Mouse (Mus musculus): Measurements from ENCODE around the gene Nprl2. TPM values are rescaled to one million over a fixed set of nuclear protein-coding genes. Genes with fewer than 3 reads are reported as not detected.
A peak's percentile ranks its signal among the peaks of the same experiment; 100 is the strongest.

The Nprl2 gene
- 34.8 and 42.2 TPM in 2 replicates for polyA plus RNA-seq (2014; fragmentation: Nextera tagmentation; extraction: Ambion mirVana)

GRCm38 (mm10) chr9:107541474-107542351 lies at the start of gene Nprl2, which contains the start of gene Cyb561d2:
Gene Nprl2 (plus strand): TSS chr9:107542226.
Gene Cyb561d2 (minus strand): TSS chr9:107542193.
- Histone ChIP-seq H3K9ac (ENCODE audit: low read length) (peak within 1 kb of the TSS; percentile 55), H3K27me3 (replicated peaks; ENCODE audit: control insufficient read depth, insufficient read depth, low read length) (no peaks in the 10 kb centered on the region), H3K9me3 (ENCODE audit: control insufficient read depth, low read length) (no peaks in the 10 kb centered on the region), H3K4me2 (ENCODE audit: low read length) (peak within 1 kb of the TSS; percentile 97), H3K4me1 (replicated peaks; ENCODE audit: control insufficient read depth, insufficient read depth, low read length) (peaks cover 23% of the 10 kb centered on the region), H3K36me3 (ENCODE audit: control insufficient read depth, insufficient read depth, low read length) (peaks cover 56% of the 10 kb centered on the region), H3K4me3 (ENCODE audit: low read depth, low read length) (peak within 1 kb of the TSS; percentile 87), H3K27ac (ENCODE audit: low read depth) (no peak within 1 kb of the TSS)
- WGBS = under 1% methylated on average over 46 of the region's 46 CpGs
- ATAC-seq (replicated peaks; ENCODE audit: low FRiP score, low TSS enrichment, low read depth) (peak; percentile 82), DNase-seq (ENCODE audit: low spot score) (peak; percentile 97)

DNA sequence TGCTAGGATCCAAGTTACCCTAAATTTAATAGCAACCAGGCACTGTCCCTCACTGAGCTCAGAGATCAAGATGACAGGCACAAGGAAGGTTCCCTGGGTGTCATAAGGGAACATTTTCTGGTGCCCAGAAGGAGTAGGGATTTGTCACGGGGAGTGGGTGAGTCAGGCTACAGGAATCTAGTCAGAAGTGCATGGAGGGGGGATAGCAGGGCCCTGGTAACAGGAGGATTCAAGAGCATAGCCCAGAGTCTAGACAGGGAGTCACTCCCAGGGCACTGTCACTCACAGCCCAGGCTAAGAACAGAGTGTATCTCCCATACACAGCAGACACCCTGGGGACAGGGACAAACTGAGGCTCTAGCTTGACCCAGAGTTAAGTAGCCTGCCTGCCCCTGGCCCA lies 48.5 kb upstream of the Nprl2 start:
- H3K4me3 ChIP-seq (ENCODE audit: low read depth, low read length) = no peak overlapping the region
- WGBS = 32% methylated on average over 1 of the region's 1 CpGs
- DNase-seq (ENCODE audit: low spot score) (no peak), ATAC-seq (replicated peaks; ENCODE audit: low FRiP score, low TSS enrichment, low read depth) (no peak)
- no peaks in the 10 kb centered on the region for H3K36me3 ChIP-seq (ENCODE audit: control insufficient read depth, insufficient read depth, low read length)
- no peak overlapping the region for H3K27ac ChIP-seq (ENCODE audit: low read depth)
- no peak overlapping the region for H3K9ac ChIP-seq (ENCODE audit: low read length)
- no peak overlapping the region for H3K4me2 ChIP-seq (ENCODE audit: low read length)
- no peaks in the 10 kb centered on the region for H3K9me3 ChIP-seq (ENCODE audit: control insufficient read depth, low read length)
- H3K4me1 ChIP-seq (replicated peaks; ENCODE audit: control insufficient read depth, insufficient read depth, low read length) = no peaks in the 10 kb centered on the region
- H3K27me3 ChIP-seq (replicated peaks; ENCODE audit: control insufficient read depth, insufficient read depth, low read length) = no peaks in the 10 kb centered on the region

GRCm38 (mm10) chr9:107494238-107494637 lies 47.8 kb upstream of the Nprl2 start:
- no peaks in the 10 kb centered on the region for H3K27me3 ChIP-seq (replicated peaks; ENCODE audit: control insufficient read depth, insufficient read depth, low read length)
- no peak for DNase-seq (ENCODE audit: low spot score)
- H3K9ac ChIP-seq (ENCODE audit: low read length) = no peak overlapping the region
- H3K36me3 ChIP-seq (ENCODE audit: control insufficient read depth, insufficient read depth, low read length) = no peaks in the 10 kb centered on the region
- 85% methylated on average over 12 of the region's 12 CpGs for WGBS
- H3K4me2 ChIP-seq (ENCODE audit: low read length) = no peak overlapping the region
- H3K4me3 ChIP-seq (ENCODE audit: low read depth, low read length) = no peak overlapping the region
- ATAC-seq (replicated peaks; ENCODE audit: low FRiP score, low TSS enrichment, low read depth) = no peak
- no peaks in the 10 kb centered on the region for H3K4me1 ChIP-seq (replicated peaks; ENCODE audit: control insufficient read depth, insufficient read depth, low read length)
- no peaks in the 10 kb centered on the region for H3K9me3 ChIP-seq (ENCODE audit: control insufficient read depth, low read length)
- H3K27ac ChIP-seq (ENCODE audit: low read depth) = no peak overlapping the region

GRCm38 (mm10) chr9:107496359-107496758 lies 45.7 kb upstream of the Nprl2 start:
- no peaks in the 10 kb centered on the region for H3K4me1 ChIP-seq (replicated peaks; ENCODE audit: control insufficient read depth, insufficient read depth, low read length)
- DNase-seq (ENCODE audit: low spot score) (no peak), ATAC-seq (replicated peaks; ENCODE audit: low FRiP score, low TSS enrichment, low read depth) (no peak)
- no peaks in the 10 kb centered on the region for H3K9me3 ChIP-seq (ENCODE audit: control insufficient read depth, low read length)
- no peak overlapping the region for H3K4me3 ChIP-seq (ENCODE audit: low read depth, low read length)
- H3K9ac ChIP-seq (ENCODE audit: low read length) = no peak overlapping the region
- no peaks in the 10 kb centered on the region for H3K36me3 ChIP-seq (ENCODE audit: control insufficient read depth, insufficient read depth, low read length)
- H3K4me2 ChIP-seq (ENCODE audit: low read length) = no peak overlapping the region
- H3K27me3 ChIP-seq (replicated peaks; ENCODE audit: control insufficient read depth, insufficient read depth, low read length) = no peaks in the 10 kb centered on the region
- H3K27ac ChIP-seq (ENCODE audit: low read depth) = no peak overlapping the region
- 77% methylated on average over 3 of the region's 3 CpGs for WGBS

GRCm38 (mm10) chr9:107500708-107501286 lies 41.2 kb upstream of the Nprl2 start:
- Histone ChIP-seq H3K27me3 (replicated peaks; ENCODE audit: control insufficient read depth, insufficient read depth, low read length) (no peaks in the 10 kb centered on the region), H3K9ac (ENCODE audit: low read length) (no peak overlapping the region), H3K9me3 (ENCODE audit: control insufficient read depth, low read length) (no peaks in the 10 kb centered on the region), H3K4me2 (ENCODE audit: low read length) (no peak overlapping the region), H3K4me3 (ENCODE audit: low read depth, low read length) (no peak overlapping the region), H3K27ac (ENCODE audit: low read depth) (no peak overlapping the region), H3K4me1 (replicated peaks; ENCODE audit: control insufficient read depth, insufficient read depth, low read length) (no peaks in the 10 kb centered on the region), H3K36me3 (ENCODE audit: control insufficient read depth, insufficient read depth, low read length) (no peaks in the 10 kb centered on the region)
- ATAC-seq (replicated peaks; ENCODE audit: low FRiP score, low TSS enrichment, low read depth) (no peak), DNase-seq (ENCODE audit: low spot score) (no peak)
- 78% methylated on average over 3 of the region's 3 CpGs for WGBS

- Histone ChIP-seq H3K27me3 (replicated peaks; ENCODE audit: control insufficient read depth, insufficient read depth, low read length) (no peaks in the 10 kb centered on the region), H3K27ac (ENCODE audit: low read depth) (no peak overlapping the region), H3K36me3 (ENCODE audit: control insufficient read depth, insufficient read depth, low read length) (no peaks in the 10 kb centered on the region), H3K9ac (ENCODE audit: low read length) (no peak overlapping the region), H3K4me3 (ENCODE audit: low read depth, low read length) (no peak overlapping the region), H3K9me3 (ENCODE audit: control insufficient read depth, low read length) (no peaks in the 10 kb centered on the region), H3K4me2 (ENCODE audit: low read length) (no peak overlapping the region), H3K4me1 (replicated peaks; ENCODE audit: control insufficient read depth, insufficient read depth, low read length) (no peaks in the 10 kb centered on the region)
- WGBS = 88% methylated on average over 12 of the region's 12 CpGs
- no peak for DNase-seq (ENCODE audit: low spot score)
- no peak for ATAC-seq (replicated peaks; ENCODE audit: low FRiP score, low TSS enrichment, low read depth)
Observed at GRCm38 (mm10) chr9:107502131-107502846, 39.7 kb upstream of the Nprl2 start.

- Histone ChIP-seq H3K4me1 (replicated peaks; ENCODE audit: control insufficient read depth, insufficient read depth, low read length) (no peaks in the 10 kb centered on the region), H3K4me3 (ENCODE audit: low read depth, low read length) (no peak overlapping the region), H3K9ac (ENCODE audit: low read length) (no peak overlapping the region), H3K36me3 (ENCODE audit: control insufficient read depth, insufficient read depth, low read length) (no peaks in the 10 kb centered on the region), H3K27ac (ENCODE audit: low read depth) (no peak overlapping the region), H3K4me2 (ENCODE audit: low read length) (no peak overlapping the region), H3K9me3 (ENCODE audit: control insufficient read depth, low read length) (no peaks in the 10 kb centered on the region), H3K27me3 (replicated peaks; ENCODE audit: control insufficient read depth, insufficient read depth, low read length) (no peaks in the 10 kb centered on the region)
- WGBS = 83% methylated on average over 19 of the region's 19 CpGs
- ATAC-seq (replicated peaks; ENCODE audit: low FRiP score, low TSS enrichment, low read depth) = no peak
- DNase-seq (ENCODE audit: low spot score) = no peak
Observed at GRCm38 (mm10) chr9:107504662-107505537, 37.1 kb upstream of the Nprl2 start.

GRCm38 (mm10) chr9:107508266-107508665 lies 33.8 kb upstream of the Nprl2 start:
- ATAC-seq (replicated peaks; ENCODE audit: low FRiP score, low TSS enrichment, low read depth) (no peak), DNase-seq (ENCODE audit: low spot score) (no peak)
- Histone ChIP-seq H3K9ac (ENCODE audit: low read length) (no peak overlapping the region), H3K27ac (ENCODE audit: low read depth) (no peak overlapping the region), H3K4me1 (replicated peaks; ENCODE audit: control insufficient read depth, insufficient read depth, low read length) (no peaks in the 10 kb centered on the region), H3K4me2 (ENCODE audit: low read length) (no peak overlapping the region), H3K36me3 (ENCODE audit: control insufficient read depth, insufficient read depth, low read length) (no peaks in the 10 kb centered on the region), H3K27me3 (replicated peaks; ENCODE audit: control insufficient read depth, insufficient read depth, low read length) (no peaks in the 10 kb centered on the region), H3K9me3 (ENCODE audit: control insufficient read depth, low read length) (no peaks in the 10 kb centered on the region), H3K4me3 (ENCODE audit: low read depth, low read length) (no peak overlapping the region)
- 58% methylated on average over 10 of the region's 10 CpGs for WGBS
